Mouse (Mus musculus): ENCODE measurements around the gene Pepd. TPM values are rescaled to one million over a fixed set of nuclear protein-coding genes. Genes with fewer than 3 reads are reported as not detected.

Gene Pepd
- polyA plus RNA-seq, 1 experiment from 2014 or later: 58.4 TPM

GRCm38 (mm10) chr7:34896461-34896860 lies 15.7 kb upstream of the Pepd start:
- Histone ChIP-seq H3K27ac (ENCODE audit: low read depth, low read length) (no peak overlapping the region), H3K9ac (ENCODE audit: low read length) (no peak overlapping the region)

DNA sequence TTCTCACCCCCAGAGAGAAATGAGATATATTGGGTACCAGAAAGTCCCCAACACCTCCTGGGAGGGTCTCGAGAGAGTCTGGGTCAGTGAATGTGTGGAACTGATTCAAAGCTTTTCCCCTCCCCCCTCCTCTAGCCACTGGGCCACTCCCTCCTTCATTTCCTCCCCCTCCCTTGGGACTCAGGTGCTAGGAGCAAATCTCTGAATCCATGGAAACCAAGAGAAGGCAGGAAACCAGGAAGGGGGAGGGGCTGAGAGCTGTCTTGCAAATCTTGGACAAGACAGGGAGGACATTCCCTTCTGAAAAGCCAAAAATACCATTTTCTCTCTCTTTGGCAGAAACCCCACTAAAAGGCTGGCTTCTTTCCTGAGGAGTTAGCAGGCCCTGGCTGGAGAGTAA lies 15.1 kb upstream of the Pepd start:
- DNase-seq (ENCODE audit: low spot score) (no peak), ATAC-seq (replicated peaks; ENCODE audit: low FRiP score) (no peak; the same call in 1 of the 2 replicates)
- no peak overlapping the region for H3K4me2 ChIP-seq (ENCODE audit: low read depth, low read length, severe bottlenecking)

More at GRCm38 (mm10) chr7:34896461-34896860, 15.7 kb upstream of the Pepd start:
- H3K4me1 ChIP-seq (replicated peaks; ENCODE audit: control insufficient read depth, insufficient read depth, low read length): no peaks in the 10 kb centered on the region; the same call in 1 of the 2 replicates
- 56% methylated on average over 3 of the region's 4 CpGs for WGBS
- no peaks in the 10 kb centered on the region for H3K27me3 ChIP-seq (ENCODE audit: control insufficient read depth, insufficient read depth, low read length)
- no peak overlapping the region for H3K4me3 ChIP-seq (ENCODE audit: low read depth, low read length)
- no peak overlapping the region for H3K4me2 ChIP-seq (ENCODE audit: low read depth, low read length, severe bottlenecking)
- ATAC-seq (replicated peaks; ENCODE audit: low FRiP score) (no peak; the same call in 1 of the 2 replicates), DNase-seq (ENCODE audit: low spot score) (no peak)
- H3K9me3 ChIP-seq (ENCODE audit: control insufficient read depth, low read length): no peaks in the 10 kb centered on the region
- H3K36me3 ChIP-seq (ENCODE audit: control insufficient read depth, insufficient read depth, low read length): no peaks in the 10 kb centered on the region

DNA sequence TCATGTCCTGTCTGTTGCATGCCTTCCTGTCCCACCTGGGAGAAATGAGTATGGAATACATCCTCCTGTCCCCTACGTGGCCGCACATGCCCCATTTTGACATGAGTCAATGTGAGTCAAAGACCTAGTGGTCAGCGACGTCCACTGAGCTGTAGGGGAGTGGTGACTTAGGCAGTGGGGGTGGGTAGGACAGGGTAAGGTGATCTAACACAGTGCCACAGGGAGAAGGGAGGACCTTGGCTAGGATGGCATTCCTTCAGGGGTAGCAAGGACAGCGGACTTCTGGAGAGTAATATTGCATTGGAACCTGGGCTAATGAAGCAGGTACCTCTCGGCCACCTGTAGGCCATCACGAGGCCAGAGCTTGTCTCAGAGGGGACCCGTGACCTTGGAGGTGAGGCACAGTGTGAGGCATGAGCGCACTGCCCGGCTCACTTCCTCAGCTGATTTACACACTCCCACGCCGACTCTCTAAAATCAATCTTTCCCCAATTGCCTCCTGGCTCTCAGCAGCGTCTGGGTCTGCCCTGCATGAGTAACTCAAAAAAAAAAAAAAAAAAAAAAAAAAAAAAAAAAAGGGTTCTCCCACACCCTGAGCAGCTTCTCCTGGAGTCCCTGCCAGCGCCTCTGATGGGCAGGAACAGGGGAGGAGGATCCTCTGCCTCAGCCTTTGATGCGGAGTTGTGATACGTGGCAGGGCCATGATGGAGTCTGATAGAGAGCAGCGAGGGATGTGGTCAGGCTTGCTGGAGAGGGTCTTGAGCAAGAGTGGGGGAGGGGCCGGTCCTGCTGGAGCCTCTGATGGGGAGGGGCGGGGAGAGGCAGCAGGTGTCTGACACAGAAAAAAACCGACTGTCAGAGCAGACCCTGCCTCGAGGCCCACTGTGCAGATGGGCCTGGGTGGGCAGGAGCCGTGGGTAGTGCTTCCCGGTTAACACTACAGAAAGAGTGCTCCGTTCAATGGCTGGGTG lies 1.8 kb upstream of the Pepd start:
- Histone ChIP-seq H3K9ac (ENCODE audit: low read length) (no peak overlapping the region), H3K27ac (ENCODE audit: low read depth, low read length) (no peak overlapping the region), H3K4me1 (replicated peaks; ENCODE audit: control insufficient read depth, insufficient read depth, low read length) (peaks cover 8% of the 10 kb centered on the region; the same call in 1 of the 2 replicates), H3K9me3 (ENCODE audit: control insufficient read depth, low read length) (no peaks in the 10 kb centered on the region), H3K27me3 (ENCODE audit: control insufficient read depth, insufficient read depth, low read length) (no peaks in the 10 kb centered on the region), H3K36me3 (ENCODE audit: control insufficient read depth, insufficient read depth, low read length) (no peaks in the 10 kb centered on the region), H3K4me2 (ENCODE audit: low read depth, low read length, severe bottlenecking) (no peak overlapping the region), H3K4me3 (ENCODE audit: low read depth, low read length) (no peak overlapping the region)
- WGBS: 37% methylated on average over 24 of the region's 24 CpGs
- no peak; the same call in 1 of the 2 replicates for ATAC-seq (replicated peaks; ENCODE audit: low FRiP score)
- peak; percentile 75 for DNase-seq (ENCODE audit: low spot score)

More for the DNA sequence above, 15.1 kb upstream of the Pepd start:
- Histone ChIP-seq H3K27ac (ENCODE audit: low read depth, low read length) (no peak overlapping the region; the same call in 1 of the 2 replicates), H3K9ac (ENCODE audit: low read length) (no peak overlapping the region), H3K4me3 (ENCODE audit: low read depth, low read length) (no peak overlapping the region), H3K27me3 (ENCODE audit: control insufficient read depth, insufficient read depth, low read length) (no peaks in the 10 kb centered on the region), H3K9me3 (ENCODE audit: control insufficient read depth, low read length) (no peaks in the 10 kb centered on the region), H3K4me1 (replicated peaks; ENCODE audit: control insufficient read depth, insufficient read depth, low read length) (no peaks in the 10 kb centered on the region; the same call in 1 of the 2 replicates), H3K36me3 (ENCODE audit: control insufficient read depth, insufficient read depth, low read length) (no peaks in the 10 kb centered on the region)
- WGBS: 11% methylated on average over 1 of the region's 1 CpGs

- 91% methylated on average over 9 of the region's 9 CpGs for WGBS
- no peak for DNase-seq (ENCODE audit: low spot score)
Measured at GRCm38 (mm10) chr7:34913956-34914355, 1.8 kb downstream of the Pepd start.

GRCm38 (mm10) chr7:34915555-34915954 lies 3.4 kb downstream of the Pepd start:
- DNase-seq (ENCODE audit: low spot score): no peak
- ATAC-seq (replicated peaks; ENCODE audit: low FRiP score): no peak
- Histone ChIP-seq H3K27me3 (ENCODE audit: control insufficient read depth, insufficient read depth, low read length) (no peaks in the 10 kb centered on the region), H3K27ac (ENCODE audit: low read depth, low read length) (no peak overlapping the region), H3K4me2 (ENCODE audit: low read depth, low read length, severe bottlenecking) (no peak overlapping the region), H3K36me3 (ENCODE audit: control insufficient read depth, insufficient read depth, low read length) (no peaks in the 10 kb centered on the region), H3K9ac (ENCODE audit: low read length) (no peak overlapping the region), H3K9me3 (ENCODE audit: control insufficient read depth, low read length) (no peaks in the 10 kb centered on the region), H3K4me1 (replicated peaks; ENCODE audit: control insufficient read depth, insufficient read depth, low read length) (peaks cover 6% of the 10 kb centered on the region; the same call in 1 of the 2 replicates), H3K4me3 (ENCODE audit: low read depth, low read length) (no peak overlapping the region)
- WGBS: 86% methylated on average over 5 of the region's 5 CpGs

More at GRCm38 (mm10) chr7:34913956-34914355, 1.8 kb downstream of the Pepd start:
- Histone ChIP-seq H3K27me3 (ENCODE audit: control insufficient read depth, insufficient read depth, low read length) (no peaks in the 10 kb centered on the region), H3K27ac (ENCODE audit: low read depth, low read length) (no peak overlapping the region), H3K4me3 (ENCODE audit: low read depth, low read length) (no peak overlapping the region), H3K4me2 (ENCODE audit: low read depth, low read length, severe bottlenecking) (no peak overlapping the region), H3K9ac (ENCODE audit: low read length) (no peak overlapping the region), H3K36me3 (ENCODE audit: control insufficient read depth, insufficient read depth, low read length) (no peaks in the 10 kb centered on the region), H3K9me3 (ENCODE audit: control insufficient read depth, low read length) (no peaks in the 10 kb centered on the region), H3K4me1 (replicated peaks; ENCODE audit: control insufficient read depth, insufficient read depth, low read length) (peaks cover 8% of the 10 kb centered on the region; the same call in 1 of the 2 replicates)
- no peak for ATAC-seq (replicated peaks; ENCODE audit: low FRiP score)

DNA sequence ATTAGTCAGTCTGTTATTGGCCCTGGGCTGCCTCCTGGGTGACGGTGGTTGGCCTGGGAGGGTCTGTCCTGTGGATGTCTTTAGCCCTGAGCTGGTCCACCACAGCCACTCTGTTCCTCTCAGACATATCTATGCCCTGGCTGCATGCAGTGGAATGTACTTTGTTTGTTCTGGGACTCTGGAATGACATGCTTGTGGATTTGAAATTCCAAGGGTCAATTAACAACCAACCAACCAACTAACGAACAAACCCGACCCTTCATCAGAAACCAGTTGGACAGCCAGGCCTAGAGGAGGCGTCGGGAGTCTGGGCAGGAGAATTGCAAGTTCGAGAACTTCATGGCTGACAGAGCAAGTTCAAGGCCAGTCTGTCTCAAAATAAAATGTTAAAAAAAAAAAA lies 5.4 kb downstream of the Pepd start:
- H3K4me3 ChIP-seq (ENCODE audit: low read depth, low read length): no peak overlapping the region
- H3K27me3 ChIP-seq (ENCODE audit: control insufficient read depth, insufficient read depth, low read length): no peaks in the 10 kb centered on the region
- no peak overlapping the region for H3K27ac ChIP-seq (ENCODE audit: low read depth, low read length)
- no peak overlapping the region for H3K4me2 ChIP-seq (ENCODE audit: low read depth, low read length, severe bottlenecking)
- no peak for ATAC-seq (replicated peaks; ENCODE audit: low FRiP score)
- H3K9me3 ChIP-seq (ENCODE audit: control insufficient read depth, low read length): no peaks in the 10 kb centered on the region
- no peak overlapping the region for H3K9ac ChIP-seq (ENCODE audit: low read length)
- 82% methylated on average over 6 of the region's 6 CpGs for WGBS
- no peaks in the 10 kb centered on the region for H3K36me3 ChIP-seq (ENCODE audit: control insufficient read depth, insufficient read depth, low read length)
- H3K4me1 ChIP-seq (replicated peaks; ENCODE audit: control insufficient read depth, insufficient read depth, low read length): peaks cover 3% of the 10 kb centered on the region; the same call in 1 of the 2 replicates
- DNase-seq (ENCODE audit: low spot score): no peak

DNA sequence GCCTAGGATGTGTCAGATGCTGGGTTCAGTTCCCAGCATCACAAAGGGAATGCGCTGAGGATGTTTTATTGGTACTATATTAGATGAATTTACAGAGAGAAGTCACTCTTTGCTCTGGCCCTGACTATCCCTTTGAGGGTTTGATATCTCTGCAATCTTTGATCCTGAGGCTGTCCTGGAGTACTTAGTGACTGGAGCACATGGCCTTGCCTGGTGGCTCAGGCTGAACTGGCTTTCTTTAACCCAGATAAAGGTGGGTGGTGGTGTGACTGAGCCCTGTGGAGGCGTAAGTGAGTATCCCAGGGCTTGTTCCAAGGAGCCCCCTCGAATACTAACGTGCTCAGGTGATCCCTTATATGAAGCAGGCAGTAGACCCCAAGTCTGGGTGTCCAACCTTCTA lies 5.8 kb downstream of the Pepd start:
- DNase-seq (ENCODE audit: low spot score): no peak
- 93% methylated on average over 4 of the region's 4 CpGs for WGBS

DNA sequence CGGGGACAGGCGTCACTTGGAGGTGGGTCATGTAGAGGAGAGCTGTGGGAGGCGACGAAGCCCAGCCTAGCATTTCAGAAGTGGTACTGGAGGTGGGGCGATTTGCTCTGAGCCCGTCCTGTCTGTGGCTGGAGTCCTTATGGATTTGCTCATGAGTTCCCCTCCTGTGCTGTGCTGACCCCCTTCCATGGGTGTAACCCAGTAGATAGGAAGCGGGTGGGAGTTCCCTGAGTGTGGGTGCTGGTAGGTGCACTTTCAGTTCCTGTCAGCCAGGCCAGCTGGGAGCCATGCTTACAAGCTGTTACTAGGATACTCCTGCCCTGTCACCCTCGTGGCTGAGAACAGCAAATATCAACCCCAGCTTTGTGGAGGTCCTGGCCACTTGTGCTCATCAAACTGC lies 6.2 kb downstream of the Pepd start:
- no peaks in the 10 kb centered on the region for H3K4me1 ChIP-seq (replicated peaks; ENCODE audit: control insufficient read depth, insufficient read depth, low read length)
- H3K4me3 ChIP-seq (ENCODE audit: low read depth, low read length): no peak overlapping the region
- H3K36me3 ChIP-seq (ENCODE audit: control insufficient read depth, insufficient read depth, low read length): no peaks in the 10 kb centered on the region
- no peak overlapping the region for H3K9ac ChIP-seq (ENCODE audit: low read length)
- DNase-seq (ENCODE audit: low spot score) (no peak), ATAC-seq (replicated peaks; ENCODE audit: low FRiP score) (no peak)
- no peak overlapping the region for H3K4me2 ChIP-seq (ENCODE audit: low read depth, low read length, severe bottlenecking)
- WGBS: 95% methylated on average over 8 of the region's 8 CpGs
- H3K27me3 ChIP-seq (ENCODE audit: control insufficient read depth, insufficient read depth, low read length): no peaks in the 10 kb centered on the region
- H3K9me3 ChIP-seq (ENCODE audit: control insufficient read depth, low read length): no peaks in the 10 kb centered on the region
- no peak overlapping the region for H3K27ac ChIP-seq (ENCODE audit: low read depth, low read length)

More for the DNA sequence above, 5.8 kb downstream of the Pepd start:
- Histone ChIP-seq H3K36me3 (ENCODE audit: control insufficient read depth, insufficient read depth, low read length) (no peaks in the 10 kb centered on the region), H3K27me3 (ENCODE audit: control insufficient read depth, insufficient read depth, low read length) (no peaks in the 10 kb centered on the region), H3K9ac (ENCODE audit: low read length) (no peak overlapping the region), H3K4me2 (ENCODE audit: low read depth, low read length, severe bottlenecking) (no peak overlapping the region), H3K4me3 (ENCODE audit: low read depth, low read length) (no peak overlapping the region), H3K9me3 (ENCODE audit: control insufficient read depth, low read length) (no peaks in the 10 kb centered on the region), H3K4me1 (replicated peaks; ENCODE audit: control insufficient read depth, insufficient read depth, low read length) (peaks cover under 1% of the 10 kb centered on the region; the same call in 1 of the 2 replicates), H3K27ac (ENCODE audit: low read depth, low read length) (no peak overlapping the region)
- no peak for ATAC-seq (replicated peaks; ENCODE audit: low FRiP score)
